Mouse (Mus musculus) kidney, postnatal 4 days (tissue): Measurements from ENCODE around the gene Ccdc187.

Experiments
- DNase-seq, 2 experiments: peaks; one replicate each; pipeline ENCODE4 v3.0.0; 2021; ENCODE audit warnings: mixed read lengths in 2 of 2

Gene Ccdc187

DNA sequence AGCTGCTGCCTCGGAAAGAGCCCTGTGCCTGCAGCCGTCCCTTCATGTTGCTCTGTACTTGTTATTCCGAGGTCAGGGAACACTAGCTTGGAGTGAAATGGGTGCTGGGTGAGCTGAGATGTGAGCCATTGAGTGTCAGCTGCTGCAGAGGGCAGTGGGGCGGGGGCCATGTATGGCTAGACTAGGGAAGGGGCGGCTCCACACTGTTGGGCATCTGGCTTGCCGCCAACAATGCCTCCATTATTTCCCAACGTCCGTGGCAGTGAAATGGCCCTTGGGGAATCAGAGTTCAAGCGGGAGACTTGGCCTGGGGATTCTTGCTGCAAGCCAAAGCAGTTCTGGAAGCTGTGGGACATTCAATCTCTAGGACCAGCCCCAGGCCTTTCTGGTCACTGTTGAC, 86.8 kb downstream of the Ccdc187 start:
- no peak for DNase-seq

- no peak for DNase-seq
Measured at GRCm38 (mm10) chr2:26205761-26206160, 88.6 kb downstream of the Ccdc187 start.

GRCm38 (mm10) chr2:26205126-26205525, 89.2 kb downstream of the Ccdc187 start:
- DNase-seq = peak; percentile 84

- DNase-seq = no peak
Measured at GRCm38 (mm10) chr2:26202849-26203475, 91.4 kb downstream of the Ccdc187 start.

GRCm38 (mm10) chr2:26201926-26202848, 92.2 kb downstream of the Ccdc187 start:
- peak in 1 of 2 experiments; percentile 34 for DNase-seq

- DNase-seq = peak; percentile 33 to 41
Measured at GRCm38 (mm10) chr2:26198488-26198887, 95.9 kb downstream of the Ccdc187 start.

- no peak for DNase-seq
Measured at GRCm38 (mm10) chr2:26194552-26195339, 99.6 kb downstream of the Ccdc187 start.
